Mouse (Mus musculus): ENCODE results near the gene Ankrd9. TPM values are rescaled to one million over a fixed set of nuclear protein-coding genes. Genes with fewer than 3 reads are reported as not detected.
A peak's percentile ranks its signal among the peaks of the same experiment; 100 is the strongest.

The Ankrd9 gene
- polyA plus RNA-seq, 1 experiment from 2014 or later: 32.2 TPM

DNA sequence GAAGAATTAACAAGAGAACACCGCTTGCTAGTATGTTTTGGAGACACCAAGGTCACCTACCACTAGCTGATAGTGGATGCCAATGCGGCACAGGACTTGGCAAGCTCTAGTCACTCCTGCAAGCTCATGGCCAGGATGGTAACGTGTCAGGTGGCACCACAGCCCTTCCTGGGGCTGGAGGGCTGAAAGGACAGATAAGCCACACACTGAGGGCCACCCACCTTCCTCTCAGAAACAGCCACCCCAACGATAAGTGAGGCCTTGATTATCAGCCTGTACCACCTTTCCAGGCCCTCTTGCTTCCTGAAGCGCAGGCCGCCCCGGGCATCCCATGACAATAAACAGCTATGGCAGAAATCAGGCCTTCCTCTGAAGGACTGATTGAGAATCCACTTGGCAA lies 4.5 kb downstream of the Ankrd9 start:
- Histone ChIP-seq H3K4me1 (ENCODE audit: control insufficient read depth, insufficient read depth, low read length) (peaks cover 21% of the 10 kb centered on the region), H3K9me3 (ENCODE audit: control insufficient read depth, low read length) (no peaks in the 10 kb centered on the region), H3K4me3 (ENCODE audit: low read length) (no peak overlapping the region), H3K36me3 (ENCODE audit: control insufficient read depth, insufficient read depth, low read length) (peaks cover 30% of the 10 kb centered on the region), H3K4me2 (ENCODE audit: low read depth, low read length) (no peak overlapping the region), H3K9ac (ENCODE audit: low read depth, low read length) (0 out of 2 replicates have a peak overlapping the region, but pooled peaks have one; percentile 11), H3K27ac (ENCODE audit: low read length) (no peak overlapping the region), H3K27me3 (replicated peaks; ENCODE audit: control insufficient read depth, insufficient read depth, low read length) (no peaks in the 10 kb centered on the region)
- 0 out of 2 replicates have a peak, but pooled peaks have one; percentile 4 for ATAC-seq
- 91% methylated on average over 7 of the region's 7 CpGs for WGBS

DNA sequence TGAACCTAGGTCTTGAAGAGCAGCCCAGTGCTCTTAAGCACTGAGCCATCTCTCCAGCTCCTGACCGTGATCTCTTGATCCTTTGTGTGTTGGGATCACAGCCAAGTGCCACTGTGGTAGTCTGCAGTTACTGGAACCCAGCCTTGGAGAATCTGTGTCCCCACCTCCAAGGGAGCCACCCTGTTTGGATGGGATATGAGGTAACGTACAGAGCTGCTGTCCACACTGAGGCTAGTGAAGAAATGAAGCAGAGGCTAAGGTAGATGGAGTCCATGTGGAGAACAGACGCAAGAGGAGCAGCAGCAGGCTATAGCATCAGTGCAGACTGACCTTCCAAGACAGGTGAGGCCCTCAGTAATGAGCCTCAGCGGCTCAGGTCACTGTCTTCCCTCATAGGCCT lies 5.0 kb downstream of the Ankrd9 start:
- H3K36me3 ChIP-seq (ENCODE audit: control insufficient read depth, insufficient read depth, low read length): peaks cover 32% of the 10 kb centered on the region

DNA sequence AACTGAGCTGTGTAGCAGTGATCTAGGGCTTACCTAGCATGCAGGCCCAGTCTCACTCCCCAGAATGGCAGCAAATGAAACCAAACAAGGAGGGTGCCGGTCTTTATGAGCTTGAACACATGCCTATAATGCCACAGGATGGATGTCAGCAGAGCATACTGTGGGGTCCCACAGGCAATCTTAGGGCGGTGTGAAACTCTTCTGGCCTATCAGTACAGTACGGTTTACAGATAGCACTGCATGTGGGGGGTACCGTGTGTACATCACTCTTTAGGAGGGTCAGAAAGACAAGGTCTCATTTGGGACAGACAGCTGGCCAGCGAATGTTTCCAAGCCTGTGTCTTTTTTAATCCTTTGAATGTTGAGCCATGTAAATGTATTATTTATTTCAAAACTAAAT lies 6.9 kb downstream of the Ankrd9 start:
- 90% methylated on average over 5 of the region's 5 CpGs for WGBS
- peaks cover 9% of the 10 kb centered on the region; the same call in 1 of the 2 replicates for H3K4me1 ChIP-seq (ENCODE audit: control insufficient read depth, insufficient read depth, low read length)
- H3K36me3 ChIP-seq (ENCODE audit: control insufficient read depth, insufficient read depth, low read length): peaks cover 41% of the 10 kb centered on the region
- H3K4me2 ChIP-seq (ENCODE audit: low read depth, low read length): no peak overlapping the region
- no peak for ATAC-seq
- no peak overlapping the region for H3K9ac ChIP-seq (ENCODE audit: low read depth, low read length)
- no peak overlapping the region for H3K4me3 ChIP-seq (ENCODE audit: low read length)
- no peaks in the 10 kb centered on the region for H3K27me3 ChIP-seq (replicated peaks; ENCODE audit: control insufficient read depth, insufficient read depth, low read length)
- no peaks in the 10 kb centered on the region for H3K9me3 ChIP-seq (ENCODE audit: control insufficient read depth, low read length)
- no peak overlapping the region for H3K27ac ChIP-seq (ENCODE audit: low read length)

More for the DNA sequence above, 5.0 kb downstream of the Ankrd9 start:
- no peaks in the 10 kb centered on the region for H3K27me3 ChIP-seq (replicated peaks; ENCODE audit: control insufficient read depth, insufficient read depth, low read length)
- H3K27ac ChIP-seq (ENCODE audit: low read length): no peak overlapping the region
- H3K4me2 ChIP-seq (ENCODE audit: low read depth, low read length): no peak overlapping the region
- H3K9me3 ChIP-seq (ENCODE audit: control insufficient read depth, low read length): no peaks in the 10 kb centered on the region
- ATAC-seq: no peak
- no peak overlapping the region for H3K4me3 ChIP-seq (ENCODE audit: low read length)
- 86% methylated on average over 4 of the region's 4 CpGs for WGBS
- H3K9ac ChIP-seq (ENCODE audit: low read depth, low read length): 0 out of 2 replicates have a peak overlapping the region, but pooled peaks have one; percentile 11
- peaks cover 19% of the 10 kb centered on the region for H3K4me1 ChIP-seq (ENCODE audit: control insufficient read depth, insufficient read depth, low read length)

DNA sequence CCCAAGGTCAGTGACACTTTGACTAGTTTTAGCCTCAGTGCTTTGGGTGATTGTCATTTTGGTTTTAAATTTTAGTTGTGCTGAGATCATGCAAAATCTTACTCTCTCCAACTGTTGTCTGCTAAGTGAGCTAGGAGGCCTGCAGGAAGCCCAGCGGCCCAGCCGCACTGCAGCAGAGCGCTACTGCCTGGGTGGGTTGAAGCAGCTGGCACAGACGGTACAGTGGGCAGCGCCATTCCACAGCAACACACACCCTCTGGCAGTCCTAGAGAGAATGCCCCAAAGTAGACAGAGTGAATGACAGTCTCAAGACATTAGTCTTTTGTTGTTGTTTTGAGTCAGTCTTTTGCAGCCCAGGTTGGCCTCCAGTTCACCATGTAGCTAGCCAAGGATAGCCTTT lies 8.4 kb downstream of the Ankrd9 start:
- Histone ChIP-seq H3K4me2 (ENCODE audit: low read depth, low read length) (no peak overlapping the region), H3K9me3 (ENCODE audit: control insufficient read depth, low read length) (no peaks in the 10 kb centered on the region), H3K36me3 (ENCODE audit: control insufficient read depth, insufficient read depth, low read length) (peaks cover 26% of the 10 kb centered on the region; the same call in 1 of the 2 replicates), H3K4me1 (ENCODE audit: control insufficient read depth, insufficient read depth, low read length) (0 out of 2 replicates have a peak, but pooled peaks cover 3% of the 10 kb centered on the region), H3K27me3 (replicated peaks; ENCODE audit: control insufficient read depth, insufficient read depth, low read length) (no peaks in the 10 kb centered on the region), H3K4me3 (ENCODE audit: low read length) (no peak overlapping the region), H3K9ac (ENCODE audit: low read depth, low read length) (no peak overlapping the region), H3K27ac (ENCODE audit: low read length) (no peak overlapping the region)
- WGBS: 95% methylated on average over 5 of the region's 5 CpGs
- ATAC-seq: no peak

DNA sequence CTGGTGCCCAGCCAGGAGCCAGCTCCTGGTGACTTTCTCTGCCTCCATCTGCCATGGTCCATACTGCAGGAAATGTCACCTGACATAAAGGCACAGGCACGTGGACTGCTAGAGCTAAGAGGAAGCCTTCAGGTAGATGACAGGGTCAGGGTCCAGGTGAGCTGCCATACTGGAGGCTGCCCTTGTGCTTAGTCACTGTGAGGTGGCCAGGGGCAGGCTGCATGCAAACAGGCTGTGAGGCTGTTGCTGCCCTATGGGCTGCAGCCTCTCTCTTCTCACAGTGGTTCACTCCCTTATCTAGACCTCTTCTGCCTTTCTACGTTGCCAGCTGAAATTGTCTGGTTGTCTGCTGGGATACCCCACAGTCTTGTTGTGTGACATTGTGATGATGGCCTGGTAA lies 11.7 kb downstream of the Ankrd9 start:
- Histone ChIP-seq H3K9me3 (ENCODE audit: control insufficient read depth, low read length) (no peaks in the 10 kb centered on the region), H3K27ac (ENCODE audit: low read length) (no peak overlapping the region)
- ATAC-seq: 0 out of 2 replicates have a peak, but pooled peaks have one; percentile 50

DNA sequence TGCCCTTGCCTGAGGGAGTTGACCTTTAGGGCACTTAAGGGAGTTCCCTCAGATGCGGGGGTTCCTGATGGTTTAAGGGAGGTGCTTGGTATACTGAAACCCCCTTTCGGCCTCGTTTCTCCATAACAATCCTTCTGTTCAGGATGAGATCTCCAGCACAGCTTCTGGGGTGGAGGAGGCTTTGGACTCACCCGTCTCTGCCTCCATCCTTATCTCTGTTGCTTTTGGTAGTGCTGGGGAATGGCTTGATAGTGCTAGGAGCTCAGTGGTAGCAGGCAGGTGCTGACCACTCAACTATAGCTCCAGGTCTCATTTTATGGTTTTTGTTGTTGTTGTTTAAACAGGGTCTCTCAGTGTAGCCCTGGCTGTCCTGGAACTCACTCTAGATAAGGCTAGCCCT lies 12.8 kb downstream of the Ankrd9 start:
- Histone ChIP-seq H3K4me2 (ENCODE audit: low read depth, low read length) (no peak overlapping the region), H3K4me3 (ENCODE audit: low read length) (no peak overlapping the region), H3K4me1 (ENCODE audit: control insufficient read depth, insufficient read depth, low read length) (no peaks in the 10 kb centered on the region), H3K9me3 (ENCODE audit: control insufficient read depth, low read length) (no peaks in the 10 kb centered on the region), H3K27me3 (replicated peaks; ENCODE audit: control insufficient read depth, insufficient read depth, low read length) (no peaks in the 10 kb centered on the region), H3K9ac (ENCODE audit: low read depth, low read length) (no peak overlapping the region), H3K36me3 (ENCODE audit: control insufficient read depth, insufficient read depth, low read length) (0 out of 2 replicates have a peak, but pooled peaks cover 15% of the 10 kb centered on the region), H3K27ac (ENCODE audit: low read length) (no peak overlapping the region)
- no peak for ATAC-seq
- 77% methylated on average over 4 of the region's 4 CpGs for WGBS

More for the DNA sequence above, 11.7 kb downstream of the Ankrd9 start:
- H3K4me3 ChIP-seq (ENCODE audit: low read length): no peak overlapping the region
- no peaks in the 10 kb centered on the region for H3K4me1 ChIP-seq (ENCODE audit: control insufficient read depth, insufficient read depth, low read length)
- H3K27me3 ChIP-seq (replicated peaks; ENCODE audit: control insufficient read depth, insufficient read depth, low read length): no peaks in the 10 kb centered on the region
- 82% methylated on average over 2 of the region's 2 CpGs for WGBS
- no peak overlapping the region for H3K4me2 ChIP-seq (ENCODE audit: low read depth, low read length)
- H3K36me3 ChIP-seq (ENCODE audit: control insufficient read depth, insufficient read depth, low read length): 0 out of 2 replicates have a peak, but pooled peaks cover 15% of the 10 kb centered on the region
- no peak overlapping the region for H3K9ac ChIP-seq (ENCODE audit: low read depth, low read length)

DNA sequence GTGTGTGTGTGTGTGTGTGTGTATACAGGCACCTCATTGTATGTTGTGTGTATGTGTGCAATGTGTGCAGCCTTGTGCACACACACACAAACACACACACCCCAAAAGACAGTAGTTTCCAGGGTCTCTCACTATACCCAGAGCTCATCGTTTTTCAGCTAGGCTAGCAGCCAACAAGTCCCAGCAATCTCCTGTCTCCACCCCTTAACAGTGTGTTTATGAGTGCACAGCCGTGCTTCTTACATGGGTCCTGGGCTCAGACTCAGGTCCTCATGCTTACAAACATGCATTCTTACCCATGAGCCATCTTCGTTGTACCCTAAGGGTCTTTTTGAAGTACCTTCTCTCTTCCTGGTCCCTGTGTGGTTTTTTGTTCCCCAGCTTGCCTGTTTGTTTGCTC lies 13.3 kb downstream of the Ankrd9 start:
- Histone ChIP-seq H3K4me3 (ENCODE audit: low read length) (no peak overlapping the region), H3K4me1 (ENCODE audit: control insufficient read depth, insufficient read depth, low read length) (no peaks in the 10 kb centered on the region)

DNA sequence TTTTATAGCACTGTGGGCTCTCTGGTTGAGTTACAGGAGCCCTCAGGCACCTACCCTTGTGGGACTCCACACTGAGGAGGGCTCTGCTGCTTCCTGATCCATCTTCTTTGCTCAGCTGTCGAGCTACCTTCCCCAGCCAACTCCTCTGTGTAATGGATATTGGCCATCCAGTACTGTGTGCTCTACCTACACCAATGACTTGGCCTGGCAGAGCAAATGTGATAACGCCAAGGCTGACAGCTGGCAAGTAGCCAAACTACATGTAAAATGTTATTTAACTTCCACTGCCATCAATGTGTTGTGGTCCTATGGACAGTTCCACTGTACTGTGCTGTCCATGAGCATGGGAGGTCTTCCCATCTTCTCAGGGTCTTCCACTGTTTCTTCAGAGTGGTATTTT lies 16.9 kb downstream of the Ankrd9 start:
- WGBS: 72% methylated on average over 2 of the region's 2 CpGs

More for the DNA sequence above, 13.3 kb downstream of the Ankrd9 start:
- no peak overlapping the region for H3K27ac ChIP-seq (ENCODE audit: low read length)
- H3K9me3 ChIP-seq (ENCODE audit: control insufficient read depth, low read length): no peaks in the 10 kb centered on the region
- H3K36me3 ChIP-seq (ENCODE audit: control insufficient read depth, insufficient read depth, low read length): 0 out of 2 replicates have a peak, but pooled peaks cover 15% of the 10 kb centered on the region
- no peak overlapping the region for H3K4me2 ChIP-seq (ENCODE audit: low read depth, low read length)
- H3K9ac ChIP-seq (ENCODE audit: low read depth, low read length): no peak overlapping the region
- WGBS: 61% methylated on average over 3 of the region's 3 CpGs
- no peak for ATAC-seq
- no peaks in the 10 kb centered on the region for H3K27me3 ChIP-seq (replicated peaks; ENCODE audit: control insufficient read depth, insufficient read depth, low read length)

DNA sequence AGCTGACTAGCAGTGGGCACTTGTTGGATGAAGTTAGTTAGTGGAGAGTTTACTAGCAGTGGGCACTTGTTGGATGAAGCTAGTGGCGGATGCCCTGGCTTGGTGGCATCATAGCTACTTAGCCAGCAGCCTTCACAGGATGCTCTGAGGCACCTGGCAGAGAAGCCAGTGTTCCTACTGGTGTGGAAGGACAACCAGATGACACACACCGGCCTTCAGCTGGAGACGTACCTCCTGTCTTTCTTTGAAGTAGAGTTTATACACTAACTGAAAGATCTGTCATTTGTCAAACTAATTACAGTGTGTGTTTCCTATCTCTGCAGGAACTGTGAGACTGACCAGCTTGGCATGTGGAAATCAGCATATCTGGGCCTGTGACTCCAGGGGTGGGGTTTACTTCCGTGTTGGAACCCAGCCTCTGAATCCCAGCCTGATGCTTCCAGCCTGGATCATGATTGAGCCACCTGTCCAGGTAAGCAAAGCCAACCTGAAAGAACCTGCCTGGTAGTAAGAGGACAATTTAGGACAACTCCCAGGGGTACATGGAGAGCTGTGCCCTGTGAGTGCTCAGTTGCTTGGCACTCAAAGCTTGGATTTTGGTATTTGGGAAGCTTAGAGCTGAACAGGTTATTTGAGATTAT lies 24.4 kb downstream of the Ankrd9 start:
- no peak for ATAC-seq
- Histone ChIP-seq H3K27me3 (replicated peaks; ENCODE audit: control insufficient read depth, insufficient read depth, low read length) (no peaks in the 10 kb centered on the region), H3K9ac (ENCODE audit: low read depth, low read length) (no peak overlapping the region), H3K9me3 (ENCODE audit: control insufficient read depth, low read length) (no peaks in the 10 kb centered on the region), H3K36me3 (ENCODE audit: control insufficient read depth, insufficient read depth, low read length) (no peaks in the 10 kb centered on the region), H3K4me1 (ENCODE audit: control insufficient read depth, insufficient read depth, low read length) (no peaks in the 10 kb centered on the region), H3K4me2 (ENCODE audit: low read depth, low read length) (no peak overlapping the region), H3K27ac (ENCODE audit: low read length) (no peak overlapping the region), H3K4me3 (ENCODE audit: low read length) (no peak overlapping the region)
- WGBS: 67% methylated on average over 4 of the region's 4 CpGs

More for the DNA sequence above, 16.9 kb downstream of the Ankrd9 start:
- H3K9ac ChIP-seq (ENCODE audit: low read depth, low read length): no peak overlapping the region
- no peaks in the 10 kb centered on the region for H3K9me3 ChIP-seq (ENCODE audit: control insufficient read depth, low read length)
- H3K4me3 ChIP-seq (ENCODE audit: low read length): no peak overlapping the region
- no peak overlapping the region for H3K4me2 ChIP-seq (ENCODE audit: low read depth, low read length)
- no peak overlapping the region for H3K27ac ChIP-seq (ENCODE audit: low read length)
- ATAC-seq: no peak
- no peaks in the 10 kb centered on the region for H3K27me3 ChIP-seq (replicated peaks; ENCODE audit: control insufficient read depth, insufficient read depth, low read length)
- H3K36me3 ChIP-seq (ENCODE audit: control insufficient read depth, insufficient read depth, low read length): no peaks in the 10 kb centered on the region
- no peaks in the 10 kb centered on the region for H3K4me1 ChIP-seq (ENCODE audit: control insufficient read depth, insufficient read depth, low read length)

Data from intestine, embryonic 16.5 days (tissue).